In the genomic region with DNA sequence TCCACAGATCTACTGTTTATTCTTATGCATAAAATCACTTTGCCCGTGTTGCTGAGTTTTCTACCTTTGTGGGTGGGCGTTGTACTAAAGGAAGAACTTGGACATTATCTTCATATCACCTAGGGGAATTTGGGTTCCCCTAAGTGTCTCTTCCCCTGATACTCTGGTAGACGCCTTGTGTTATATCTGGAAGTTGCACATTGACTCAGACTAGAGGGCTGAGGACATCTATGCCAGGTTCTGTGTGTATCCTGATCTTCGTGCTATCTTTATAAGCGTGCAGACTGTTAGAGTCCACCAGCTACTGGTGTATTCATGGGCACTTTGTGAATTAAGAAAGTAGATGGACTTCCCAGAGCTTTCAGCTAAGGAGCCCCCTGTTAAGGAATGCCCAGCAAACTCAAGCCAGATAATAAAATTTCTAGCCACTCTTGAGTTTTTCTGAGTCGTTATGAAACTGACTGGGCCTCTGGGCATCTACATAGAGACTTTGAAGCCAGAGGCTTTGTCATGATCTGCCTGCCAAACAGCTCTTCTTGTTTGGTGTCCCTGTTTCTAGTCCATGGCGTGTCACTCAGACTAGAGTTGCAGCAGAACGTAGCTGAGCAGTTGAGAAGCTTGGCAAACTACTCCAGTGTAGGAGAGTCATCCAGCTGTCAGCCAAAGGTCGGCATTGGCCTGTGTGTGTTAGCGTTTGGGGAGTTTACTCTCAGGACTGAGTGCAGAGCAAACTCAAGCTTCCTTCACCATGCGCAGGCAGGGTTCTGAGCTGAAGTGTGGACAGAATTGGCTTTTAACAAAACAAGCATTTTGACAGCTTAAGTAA, we compare ENCODE assay signal across 10 mouse cellular contexts. TPM values are rescaled to one million over a fixed set of nuclear protein-coding genes. Genes with fewer than 3 reads are reported as not detected.
A peak's percentile ranks its signal among the peaks of the same experiment; 100 is the strongest.
DNase-seq lines count a peak whose midpoint lies in the region; ATAC-seq and TF ChIP-seq lines count a peak whose summit lies in the region.
"Had no signal": no experiment of that assay in that cellular context is flagged by ENCODE, and none has a peak within 500 bp of the region (broad histone marks: within the 10 kb centered on the region; RNA-seq: fewer than 3 reads in every experiment).

No protein-coding gene starts in this region.

- intact Hi-C loops in left cerebral cortex, postnatal 4 days (cut with DNase I), result loop anchor here (5.0 to 10.0 kb wide), 2 partner anchors 56 to 112 kb away; a partner anchor contains a TSS

- no peak overlapping the region for H3K9ac ChIP-seq in hindbrain, postnatal 0 days (replicated peaks; ENCODE audit: low read length)
- no peak overlapping the region for H3K9ac ChIP-seq in hindbrain, embryonic 11.5 days (ENCODE audit: low read depth, low read length)
- peak overlapping the region; percentile 42 for H3K9ac ChIP-seq in heart, embryonic 13.5 days
- no peak overlapping the region for H3K9ac ChIP-seq in stomach, embryonic 15.5 days
- H3K9ac ChIP-seq: embryonic facial prominence, embryonic 13.5 days had no signal

- no peaks in the 10 kb centered on the region for H3K9me3 ChIP-seq in hindbrain, postnatal 0 days (ENCODE audit: low read length)
- H3K9me3 ChIP-seq in hindbrain, embryonic 11.5 days (ENCODE audit: control insufficient read depth, low read length), result no peaks in the 10 kb centered on the region
- no peaks in the 10 kb centered on the region for H3K9me3 ChIP-seq in heart, embryonic 13.5 days
- H3K9me3 ChIP-seq in stomach, embryonic 15.5 days, result no peaks in the 10 kb centered on the region
- H3K9me3 ChIP-seq: embryonic facial prominence, embryonic 13.5 days had no signal

- no peak overlapping the region for H3K4me2 ChIP-seq in hindbrain, postnatal 0 days (ENCODE audit: low read depth, low read length)
- no peak overlapping the region for H3K4me2 ChIP-seq in hindbrain, embryonic 11.5 days (replicated peaks; ENCODE audit: low read depth, low read length)
- H3K4me2 ChIP-seq in heart, embryonic 13.5 days, result peak overlapping the region; percentile 54
- H3K4me2 ChIP-seq in stomach, embryonic 15.5 days, result 0 out of 2 replicates have a peak overlapping the region, but pooled peaks have one; percentile 4
- H3K4me2 ChIP-seq: embryonic facial prominence, embryonic 13.5 days had no signal

- no peak overlapping the region for H3K4me3 ChIP-seq in hindbrain, postnatal 0 days (ENCODE audit: low read length)
- no peak overlapping the region for H3K4me3 ChIP-seq in hindbrain, embryonic 11.5 days (ENCODE audit: low read depth, low read length)
- H3K4me3 ChIP-seq in heart, embryonic 13.5 days, result peak overlapping the region; percentile 11; the same call in 1 of the 2 replicates
- H3K4me3 ChIP-seq in stomach, embryonic 15.5 days (replicated peaks), result no peak overlapping the region
- H3K4me3 ChIP-seq: embryonic facial prominence, embryonic 13.5 days had no signal

- H3K4me1 ChIP-seq in hindbrain, postnatal 0 days (ENCODE audit: insufficient read depth, low read length), result peaks cover 3% of the 10 kb centered on the region; the same call in 1 of the 2 replicates
- H3K4me1 ChIP-seq in hindbrain, embryonic 11.5 days (replicated peaks; ENCODE audit: control insufficient read depth, insufficient read depth, low read length), result no peaks in the 10 kb centered on the region
- H3K4me1 ChIP-seq in heart, embryonic 13.5 days, result peaks cover 60% of the 10 kb centered on the region
- H3K4me1 ChIP-seq in stomach, embryonic 15.5 days, result peaks cover 34% of the 10 kb centered on the region

- no peaks in the 10 kb centered on the region for H3K36me3 ChIP-seq in hindbrain, postnatal 0 days (ENCODE audit: insufficient read depth, low read length)
- no peaks in the 10 kb centered on the region for H3K36me3 ChIP-seq in hindbrain, embryonic 11.5 days (ENCODE audit: control insufficient read depth, insufficient read depth, low read length)
- no peaks in the 10 kb centered on the region for H3K36me3 ChIP-seq in heart, embryonic 13.5 days
- H3K36me3 ChIP-seq in stomach, embryonic 15.5 days, result no peaks in the 10 kb centered on the region
- H3K36me3 ChIP-seq: embryonic facial prominence, embryonic 13.5 days had no signal

- peak; percentile 18 for DNase-seq in hindbrain, postnatal 0 days (ENCODE audit: low spot score)
- no peak for DNase-seq in hindbrain, embryonic 11.5 days (ENCODE audit: low spot score)
- peak; percentile 62 to 65 for DNase-seq in kidney, postnatal 4 days
- DNase-seq in left cerebral cortex, postnatal 4 days, result no peak
- no peak for DNase-seq in spleen, adult 18-20 months
- no peak for DNase-seq in layer of hippocampus, adult 9-10 months (ENCODE audit: low spot score)

- ATAC-seq in hindbrain, postnatal 0 days, result no peak
- ATAC-seq in hindbrain, embryonic 11.5 days (ENCODE audit: low FRiP score), result no peak
- no peak for ATAC-seq in heart, embryonic 13.5 days (ENCODE audit: extremely low read depth, insufficient number of reproducible peaks, low FRiP score, low TSS enrichment)
- ATAC-seq in stomach, embryonic 15.5 days (ENCODE audit: insufficient read depth, low FRiP score, low read depth), result peak; percentile 32; the same call in 1 of the 2 replicates

- H3K27ac ChIP-seq in hindbrain, postnatal 0 days, result no peak overlapping the region
- no peak overlapping the region for H3K27ac ChIP-seq in hindbrain, embryonic 11.5 days (ENCODE audit: low read depth, low read length)
- peak overlapping the region; percentile 68 for H3K27ac ChIP-seq in heart, embryonic 13.5 days (replicated peaks)
- H3K27ac ChIP-seq in stomach, embryonic 15.5 days, result peak overlapping the region; percentile 52
- H3K27ac ChIP-seq: embryonic facial prominence, embryonic 13.5 days had no signal

- no peak for TF ChIP-seq CTCF in hindbrain, postnatal 0 days (IDR thresholded peaks at IDR 0.05; ENCODE audit: low read depth)

- no peaks in the 10 kb centered on the region for H3K27me3 ChIP-seq in hindbrain, postnatal 0 days (ENCODE audit: insufficient read depth, low read length)
- H3K27me3 ChIP-seq in hindbrain, embryonic 11.5 days (ENCODE audit: control insufficient read depth, insufficient read depth, low read length), result no peaks in the 10 kb centered on the region
- no peaks in the 10 kb centered on the region for H3K27me3 ChIP-seq in heart, embryonic 13.5 days (replicated peaks)
- H3K27me3 ChIP-seq in stomach, embryonic 15.5 days (replicated peaks), result no peaks in the 10 kb centered on the region
- H3K27me3 ChIP-seq: embryonic facial prominence, embryonic 13.5 days had no signal

- WGBS in hindbrain, postnatal 0 days, result 77% methylated on average over 11 of the region's 11 CpGs
- 87% methylated on average over 11 of the region's 11 CpGs for WGBS in hindbrain, embryonic 11.5 days
- 47% methylated on average over 11 of the region's 11 CpGs for WGBS in heart, embryonic 13.5 days
- 56% methylated on average over 11 of the region's 11 CpGs for WGBS in stomach, embryonic 15.5 days

RNA-seq across cellular contexts. Expression of a gene that starts 3.5 kb away (rescaled TPM):
- 14.6 and 15.2 TPM in 2 replicates for total RNA-seq in hindbrain, postnatal 0 days (2014; rRNA removed)
- polyA plus RNA-seq in hindbrain, postnatal 0 days (2015; fragmentation: Nextera tagmentation; extraction: Ambion mirVana), result 12.8 and 14.6 TPM in 2 replicates
- polyA plus RNA-seq in hindbrain, embryonic 11.5 days (2014; fragmentation: Nextera tagmentation; extraction: Ambion mirVana), result 17.2 and 23.3 TPM in 2 replicates
- polyA plus RNA-seq in heart, embryonic 13.5 days (2015; fragmentation: Nextera tagmentation; extraction: Ambion mirVana), result 14.7 and 15.0 TPM in 2 replicates
- polyA plus RNA-seq in stomach, embryonic 15.5 days (2015; fragmentation: Nextera tagmentation; extraction: Ambion mirVana), result 24.3 and 26.3 TPM in 2 replicates
- total RNA-seq in left cerebral cortex, postnatal 4 days (2021), result 10 to 100 TPM; 28.1 to 28.8 TPM

RNA-seq across cellular contexts. Expression of a gene that starts 50.2 kb away (rescaled TPM):
- total RNA-seq in hindbrain, postnatal 0 days (2014; rRNA removed), result 1.1 and 3.2 TPM in 2 replicates
- 1.2 and 1.9 TPM in 2 replicates for polyA plus RNA-seq in hindbrain, postnatal 0 days (2015; fragmentation: Nextera tagmentation; extraction: Ambion mirVana)
- 0.94 and 1.2 TPM in 2 replicates for polyA plus RNA-seq in hindbrain, embryonic 11.5 days (2014; fragmentation: Nextera tagmentation; extraction: Ambion mirVana)
- polyA plus RNA-seq in heart, embryonic 13.5 days (2015; fragmentation: Nextera tagmentation; extraction: Ambion mirVana), result 2.5 and 2.6 TPM in 2 replicates
- polyA plus RNA-seq in stomach, embryonic 15.5 days (2015; fragmentation: Nextera tagmentation; extraction: Ambion mirVana), result 6.0 and 6.6 TPM in 2 replicates
- total RNA-seq in left cerebral cortex, postnatal 4 days (2021), result 1 to 10 TPM; 1.1 to 1.4 TPM

RNA-seq across cellular contexts. Expression of a gene that starts 57.4 kb away (rescaled TPM):
- 0.05 and 0.07 TPM in 2 replicates for total RNA-seq in hindbrain, postnatal 0 days (2014; rRNA removed)
- not detected in 2 replicates for polyA plus RNA-seq in hindbrain, postnatal 0 days (2015; fragmentation: Nextera tagmentation; extraction: Ambion mirVana)
- not detected in 2 replicates for polyA plus RNA-seq in hindbrain, embryonic 11.5 days (2014; fragmentation: Nextera tagmentation; extraction: Ambion mirVana)
- polyA plus RNA-seq in heart, embryonic 13.5 days (2015; fragmentation: Nextera tagmentation; extraction: Ambion mirVana), result 0.12 and 1.1 TPM in 2 replicates
- polyA plus RNA-seq in stomach, embryonic 15.5 days (2015; fragmentation: Nextera tagmentation; extraction: Ambion mirVana), result 3.2 and 7.8 TPM in 2 replicates
- total RNA-seq in left cerebral cortex, postnatal 4 days (2021), result not detected
- polyA plus RNA-seq: embryonic facial prominence, embryonic 13.5 days; neural tube, embryonic 11.5 days had no signal

Comparison
In these comparisons a context has a peak if more than half of its experiments do, and no peak if none do; other contexts are left out.
1. DNase-seq: peak in hindbrain, postnatal 0 days (single experiment) and kidney, postnatal 4 days (2 of 2); none in hindbrain, embryonic 11.5 days (single experiment), left cerebral cortex, postnatal 4 days (single experiment), spleen, adult 18-20 months (0 of 2) and layer of hippocampus, adult 9-10 months (single experiment).
2. H3K27ac ChIP-seq: peak in heart, embryonic 13.5 days (single experiment) and stomach, embryonic 15.5 days (single experiment); none in hindbrain, postnatal 0 days (single experiment) and hindbrain, embryonic 11.5 days (single experiment).
3. H3K4me2 ChIP-seq: peak in heart, embryonic 13.5 days (single experiment) and stomach, embryonic 15.5 days (single experiment); none in hindbrain, postnatal 0 days (single experiment) and hindbrain, embryonic 11.5 days (single experiment).